Mouse (Mus musculus) liver, embryonic 14.5 days (tissue): ENCODE data around the gene Plxnd1. TPM values are rescaled to one million over a fixed set of nuclear protein-coding genes. Genes with fewer than 3 reads are reported as not detected.

ENCODE experiments used
- ATAC-seq: fragments of 200-750 bp; cut with Nextera tagmentation; 2 replicates; pipeline ENCODE4 v1.8.0; 2017; ENCODE audit warnings: moderate number of reproducible peaks, mild to moderate bottlenecking, moderate library complexity; ENCODE audit not compliant: insufficient read depth
- DNase-seq, 3 experiments: peaks; one replicate each; pipeline ENCODE4 v3.0.0-alpha.2; 2012 to 2013; ENCODE audit warnings: low read depth in 3 of 3, low spot score in 3 of 3
- H3K27ac ChIP-seq: fragments of 300-500 bp; sonication (generic); 2 replicates; pipeline ENCODE4 v1.5.1; 2014; ENCODE audit warnings: moderate library complexity, mild to moderate bottlenecking, control low read depth, inconsistent platforms
- H3K27me3 ChIP-seq: fragments of 300-500 bp; sonication (generic); 2 replicates; pipeline ENCODE4 v1.6.1; 2014; ENCODE audit warnings: mild to moderate bottlenecking, low read length, moderate library complexity; ENCODE audit not compliant: control insufficient read depth, insufficient read depth
- H3K36me3 ChIP-seq: fragments of 300-500 bp; sonication (generic); replicated peaks from 2 replicates; pipeline ENCODE4 v1.6.1; 2014; ENCODE audit warnings: low read depth; ENCODE audit not compliant: control insufficient read depth, insufficient read depth
- H3K4me1 ChIP-seq, 2 experiments: fragments of 200-500 bp in 1 of 2; fragments of 300-500 bp in 1 of 2; sonication (generic) in 1 of 2; replicated peaks; 2 replicates each; pipeline ENCODE4 v1.6.1; 2012 to 2014; ENCODE audit warnings: antibody characterized with exemption in 1 of 2, inconsistent platforms in 1 of 2, low read length in 1 of 2; ENCODE audit not compliant: control insufficient read depth in 2 of 2, insufficient read depth in 2 of 2
- H3K4me2 ChIP-seq: fragments of 300-500 bp; sonication (generic); 2 replicates; pipeline ENCODE4 v1.6.1; 2014; ENCODE audit warnings: low read depth, mild to moderate bottlenecking, control low read depth, moderate library complexity
- H3K4me3 ChIP-seq, 2 experiments: fragments of 200-500 bp in 1 of 2; fragments of 300-500 bp in 1 of 2; sonication (generic) in 1 of 2; 2 replicates each; pipeline ENCODE4 v1.5.1; 2012 to 2014; ENCODE audit warnings: low read depth in 2 of 2, low read length in 2 of 2, mild to moderate bottlenecking in 2 of 2, control low read depth in 1 of 2, inconsistent platforms in 1 of 2, moderate library complexity in 1 of 2; ENCODE audit not compliant: insufficient read depth in 1 of 2
- H3K9ac ChIP-seq: fragments of 300-500 bp; sonication (generic); replicated peaks from 2 replicates; pipeline ENCODE4 v1.6.1; 2014; ENCODE audit warnings: mild to moderate bottlenecking, control low read depth, moderate library complexity
- H3K9me3 ChIP-seq: fragments of 300-500 bp; sonication (generic); 2 replicates; pipeline ENCODE4 v1.6.1; 2016; ENCODE audit warnings: low read length, mixed read lengths; ENCODE audit not compliant: control insufficient read depth
- CTCF ChIP-seq: IDR thresholded peaks from 2 replicates; pipeline ENCODE4 v1.5.1; 2016; ENCODE audit warnings: antibody characterized with exemption, low read depth, control low read depth
- EP300 ChIP-seq: IDR thresholded peaks from 2 replicates; pipeline ENCODE4 v1.6.1; 2016; ENCODE audit warnings: antibody characterized with exemption, low read depth
- WGBS: fragments of 180-500 bp; shearing (Covaris S2); extraction: QIAGEN DNeasy Blood & Tissue Kit; methylation state at CpG from one replicate; pipeline ENCODE4 v1.1.7; 2014; ENCODE audit not compliant: insufficient replicate concordance; 5-methylcytosine and 5-hydroxymethylcytosine counted together
- polyA plus RNA-seq, 2 experiments: library from polyadenylated mRNA; depleted of rRNA in 1 of 2; stranded (reverse) in 1 of 2; unstranded in 1 of 2; fragments of >200 nt; fragmentation: Nextera tagmentation in 1 of 2; extraction: Ambion mirVana in 1 of 2; gene quantifications; 2 replicates each; pipeline versions ENCODE4 v1.2.1 to v1.2.3; 2012 to 2014

Gene Plxnd1
- polyA plus RNA-seq, 2 experiments, result 6.4 to 13.0 TPM

- H3K4me1 ChIP-seq, result peaks cover 9 to 20% of the 10 kb centered on the region in 2 experiments; a peak in 3 of 4 replicates
Observed at GRCm38 (mm10) chr6:115906455-115906854, 88.3 kb downstream of the Plxnd1 start.

GRCm38 (mm10) chr6:115905568-115905967 is 89.2 kb downstream of the Plxnd1 start:
- Histone ChIP-seq H3K4me1 (peaks cover 9 to 20% of the 10 kb centered on the region in 2 experiments; a peak in 3 of 4 replicates), H3K4me3 (no peak overlapping the region), H3K4me2 (no peak overlapping the region), H3K9ac (no peak overlapping the region), H3K27ac (no peak overlapping the region), H3K9me3 (no peaks in the 10 kb centered on the region), H3K27me3 (no peaks in the 10 kb centered on the region), H3K36me3 (no peaks in the 10 kb centered on the region)
- DNase-seq (no peak), ATAC-seq (no peak)
- WGBS, result 63% methylated on average over 6 of the region's 6 CpGs
- TF ChIP-seq CTCF, result no peak
- no peak for TF ChIP-seq EP300

More at GRCm38 (mm10) chr6:115906455-115906854, 88.3 kb downstream of the Plxnd1 start:
- H3K27me3 ChIP-seq, result no peaks in the 10 kb centered on the region
- ATAC-seq (no peak), DNase-seq (no peak)
- TF ChIP-seq CTCF (no peak), EP300 (no peak)
- no peaks in the 10 kb centered on the region for H3K9me3 ChIP-seq
- H3K27ac ChIP-seq, result no peak overlapping the region
- 29% methylated on average over 1 of the region's 1 CpGs for WGBS
- H3K36me3 ChIP-seq, result no peaks in the 10 kb centered on the region
- H3K4me3 ChIP-seq, result no peak overlapping the region
- H3K9ac ChIP-seq, result no peak overlapping the region
- H3K4me2 ChIP-seq, result no peak overlapping the region

Other genes starting within 250 kb of the Plxnd1 start
- 19.4 and 20.1 TPM in 2 replicates for gene Tmem40, start 232.6 kb downstream of the Plxnd1 start, polyA plus RNA-seq (2012; rRNA removed)
- 19.8 and 21.5 TPM in 2 replicates for gene Tmem40, start 232.6 kb downstream of the Plxnd1 start, polyA plus RNA-seq (2014; fragmentation: Nextera tagmentation; extraction: Ambion mirVana)
- gene Cand2, start 220.5 kb downstream of the Plxnd1 start, polyA plus RNA-seq (2012; rRNA removed), result 2.4 and 2.8 TPM in 2 replicates
- gene Cand2, start 220.5 kb downstream of the Plxnd1 start, polyA plus RNA-seq (2014; fragmentation: Nextera tagmentation; extraction: Ambion mirVana), result 1.7 and 2.5 TPM in 2 replicates
- 986 and 1,878 TPM in 2 replicates for gene Rpl32, start 186.3 kb downstream of the Plxnd1 start, polyA plus RNA-seq (2012; rRNA removed)
- gene Rpl32, start 186.3 kb downstream of the Plxnd1 start, polyA plus RNA-seq (2014; fragmentation: Nextera tagmentation; extraction: Ambion mirVana), result 1,452 and 1,510 TPM in 2 replicates
- 0.09 and 0.11 TPM in 2 replicates for gene Efcab12, start 156.6 kb downstream of the Plxnd1 start, polyA plus RNA-seq (2012; rRNA removed)
- 0.06 TPM in 1 of 2 replicates, not detected in the other for gene Efcab12, start 156.6 kb downstream of the Plxnd1 start, polyA plus RNA-seq (2014; fragmentation: Nextera tagmentation; extraction: Ambion mirVana)
- gene Mbd4, start 141.6 kb downstream of the Plxnd1 start, polyA plus RNA-seq (2012; rRNA removed), result 3.8 and 6.4 TPM in 2 replicates
- 5.8 and 9.3 TPM in 2 replicates for gene Mbd4, start 141.6 kb downstream of the Plxnd1 start, polyA plus RNA-seq (2014; fragmentation: Nextera tagmentation; extraction: Ambion mirVana)
- gene Ift122, start 141.5 kb downstream of the Plxnd1 start, polyA plus RNA-seq (2012; rRNA removed), result 1.6 and 1.7 TPM in 2 replicates
- gene Ift122, start 141.5 kb downstream of the Plxnd1 start, polyA plus RNA-seq (2014; fragmentation: Nextera tagmentation; extraction: Ambion mirVana), result 1.9 TPM in 2 replicates
- gene Rho, start 63.3 kb downstream of the Plxnd1 start, polyA plus RNA-seq (2012; rRNA removed), result 0.03 TPM in 2 replicates
- gene Rho, start 63.3 kb downstream of the Plxnd1 start, polyA plus RNA-seq (2014; fragmentation: Nextera tagmentation; extraction: Ambion mirVana), result not detected in 2 replicates
- gene H1foo, start 50.1 kb downstream of the Plxnd1 start, polyA plus RNA-seq (2012; rRNA removed), result not detected in 2 replicates
- not detected in 2 replicates for gene H1foo, start 50.1 kb downstream of the Plxnd1 start, polyA plus RNA-seq (2014; fragmentation: Nextera tagmentation; extraction: Ambion mirVana)
- gene Tmcc1, start 198.5 kb upstream of the Plxnd1 start, polyA plus RNA-seq (2012; rRNA removed), result 2.1 and 3.2 TPM in 2 replicates
- 2.6 and 2.8 TPM in 2 replicates for gene Tmcc1, start 198.5 kb upstream of the Plxnd1 start, polyA plus RNA-seq (2014; fragmentation: Nextera tagmentation; extraction: Ambion mirVana)
- 15.4 and 15.7 TPM in 2 replicates for gene Washc2, start 213.0 kb upstream of the Plxnd1 start, polyA plus RNA-seq (2012; rRNA removed)
- gene Washc2, start 213.0 kb upstream of the Plxnd1 start, polyA plus RNA-seq (2014; fragmentation: Nextera tagmentation; extraction: Ambion mirVana), result 8.6 and 9.8 TPM in 2 replicates